Mouse (Mus musculus): ENCODE measurements around the gene Sapcd1.

GRCm38 (mm10) chr17:35039121-35039873, 11.5 kb upstream of the Sapcd1 start:
- TF ChIP-seq CTCF (IDR thresholded peaks at IDR 0.05; ENCODE audit: low read depth): no peak
- TF ChIP-seq EP300 (IDR thresholded peaks at IDR 0.05; ENCODE audit: low read depth): no peak
